Mouse (Mus musculus) embryonic facial prominence, embryonic 12.5 days (tissue): Measurements from ENCODE around the gene Mbnl2. TPM values are rescaled to one million over a fixed set of nuclear protein-coding genes. Genes with fewer than 3 reads are reported as not detected.

ENCODE experiments used
- ATAC-seq: fragments of 200-750 bp; cut with Nextera tagmentation; 2 replicates; pipeline ENCODE4 v1.8.0; 2017; ENCODE audit not compliant: insufficient number of reproducible peaks, insufficient read depth, low FRiP score, low TSS enrichment
- H3K27ac ChIP-seq: fragments of 300-500 bp; sonication (generic); 2 replicates; pipeline ENCODE4 v1.5.1; 2016; ENCODE audit warnings: mild to moderate bottlenecking
- H3K27me3 ChIP-seq: fragments of 300-500 bp; sonication (generic); 2 replicates; pipeline ENCODE4 v1.6.1; 2016; ENCODE audit warnings: mild to moderate bottlenecking, moderate library complexity
- H3K36me3 ChIP-seq: fragments of 300-500 bp; sonication (generic); 2 replicates; pipeline ENCODE4 v1.6.1; 2016; ENCODE audit warnings: mild to moderate bottlenecking
- H3K4me1 ChIP-seq: fragments of 300-500 bp; sonication (generic); 2 replicates; pipeline ENCODE4 v1.6.1; 2016
- H3K4me2 ChIP-seq: fragments of 300-500 bp; sonication (generic); replicated peaks from 2 replicates; pipeline ENCODE4 v1.6.1; 2016; ENCODE audit warnings: mild to moderate bottlenecking, moderate library complexity
- H3K4me3 ChIP-seq: fragments of 300-500 bp; sonication (generic); 2 replicates; pipeline ENCODE4 v1.5.1; 2016; ENCODE audit warnings: mild to moderate bottlenecking
- H3K9ac ChIP-seq: fragments of 300-500 bp; sonication (generic); 2 replicates; pipeline ENCODE4 v1.6.1; 2016; ENCODE audit warnings: mild to moderate bottlenecking, moderate library complexity
- H3K9me3 ChIP-seq: fragments of 300-500 bp; sonication (generic); 2 replicates; pipeline ENCODE4 v1.6.1; 2016; ENCODE audit warnings: mild to moderate bottlenecking, moderate library complexity
- WGBS: fragments of 180-500 bp; shearing (Covaris S2); methylation state at CpG from one replicate; pipeline ENCODE4 v1.1.7; 2016; 5-methylcytosine and 5-hydroxymethylcytosine counted together
- polyA plus RNA-seq: library from polyadenylated mRNA; unstranded; fragments of >200 nt; fragmentation: Nextera tagmentation; extraction: Ambion mirVana; gene quantifications from 2 replicates; pipeline ENCODE4 v1.2.1, GENCODE M21; 2016

Gene Mbnl2
- polyA plus RNA-seq, 1 experiment from 2014 or later: 93.2 TPM

DNA sequence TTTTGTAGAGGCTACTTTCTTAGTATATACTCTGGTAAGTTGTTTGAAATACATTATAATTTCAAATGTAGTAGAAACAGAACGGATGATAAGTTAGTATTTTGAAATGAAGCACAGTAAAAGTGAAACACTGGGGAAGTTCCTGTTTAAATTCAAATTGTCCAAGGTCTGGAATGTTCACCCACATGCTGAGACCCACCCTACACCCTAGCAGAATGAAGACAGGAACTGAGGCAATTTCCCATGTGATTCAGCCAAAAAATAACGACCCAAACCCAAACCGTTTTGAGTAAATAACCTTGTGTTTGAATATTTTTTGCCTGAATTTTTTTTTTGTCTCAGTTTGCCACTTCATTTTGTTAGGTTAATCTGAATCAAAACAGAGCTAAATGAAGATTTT, 119.4 kb downstream of the Mbnl2 start:
- Histone ChIP-seq H3K27me3 (no peaks in the 10 kb centered on the region), H3K4me3 (no peak overlapping the region), H3K27ac (no peak overlapping the region), H3K36me3 (peaks cover 49% of the 10 kb centered on the region), H3K9me3 (no peaks in the 10 kb centered on the region), H3K4me2 (no peak overlapping the region), H3K4me1 (no peaks in the 10 kb centered on the region; the same call in 1 of the 2 replicates), H3K9ac (no peak overlapping the region)
- no peak for ATAC-seq
- 78% methylated on average over 3 of the region's 3 CpGs for WGBS

DNA sequence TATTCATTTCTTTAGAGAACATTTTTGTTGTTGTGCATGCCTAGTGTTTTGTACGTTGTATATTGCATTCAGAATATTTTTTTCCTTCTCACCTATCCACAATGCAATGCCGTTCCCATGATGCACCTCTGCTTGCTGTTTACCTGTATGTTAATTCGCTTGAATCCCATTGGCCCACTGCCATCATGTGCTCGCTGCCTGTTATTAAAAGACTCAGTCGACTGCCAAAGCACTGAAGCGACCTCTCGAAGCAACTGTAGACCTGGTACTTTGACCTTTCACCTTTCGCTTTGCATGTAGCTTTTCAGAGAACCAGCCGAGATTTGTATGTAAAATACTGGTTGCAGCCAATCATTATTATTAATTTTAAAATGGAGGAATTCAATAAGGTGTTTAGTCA, 120.0 kb downstream of the Mbnl2 start:
- Histone ChIP-seq H3K27me3 (no peaks in the 10 kb centered on the region), H3K9me3 (no peaks in the 10 kb centered on the region), H3K4me2 (no peak overlapping the region), H3K36me3 (peaks cover 46% of the 10 kb centered on the region), H3K4me1 (no peaks in the 10 kb centered on the region; the same call in 1 of the 2 replicates), H3K4me3 (no peak overlapping the region), H3K27ac (no peak overlapping the region), H3K9ac (no peak overlapping the region)
- WGBS: 78% methylated on average over 9 of the region's 9 CpGs
- ATAC-seq: no peak

DNA sequence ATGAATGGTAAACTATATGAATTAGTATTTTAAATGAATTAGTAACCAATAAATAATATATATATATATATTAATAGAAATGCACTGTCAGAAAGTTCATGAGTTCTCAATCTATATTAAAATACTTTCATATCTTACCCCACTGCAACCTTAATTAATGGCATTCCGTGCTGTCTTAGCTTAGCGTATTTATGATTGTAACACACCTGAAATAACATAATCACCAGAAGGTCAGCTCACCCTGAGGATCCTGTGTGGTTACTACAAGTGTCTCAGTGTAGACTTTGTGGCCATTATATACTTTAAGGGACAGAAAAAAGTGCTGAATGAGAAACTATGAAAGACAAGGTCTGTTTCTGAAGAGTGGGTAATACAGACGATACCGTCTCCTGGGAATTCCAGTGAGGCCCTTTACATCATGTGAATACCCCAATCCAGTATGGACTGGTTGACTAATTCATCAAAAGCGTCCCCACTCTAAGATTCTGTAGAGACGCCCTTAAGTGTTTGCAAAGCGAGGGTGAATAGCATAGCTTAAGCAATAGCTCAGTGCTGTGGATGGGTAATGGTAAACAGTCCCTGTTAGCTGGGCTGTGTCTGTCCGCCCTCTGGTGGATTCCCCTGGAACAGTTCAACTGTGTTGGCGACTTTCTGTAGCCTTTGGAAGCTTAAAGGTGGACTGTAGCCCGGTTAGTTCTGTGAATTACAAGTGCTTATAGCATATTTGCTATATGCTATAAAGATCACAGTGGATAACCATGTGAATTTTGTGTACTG, 122.6 kb downstream of the Mbnl2 start:
- Histone ChIP-seq H3K4me1 (no peaks in the 10 kb centered on the region), H3K36me3 (peaks cover 41% of the 10 kb centered on the region), H3K27ac (no peak overlapping the region), H3K9me3 (no peaks in the 10 kb centered on the region), H3K27me3 (no peaks in the 10 kb centered on the region), H3K4me2 (no peak overlapping the region), H3K9ac (no peak overlapping the region), H3K4me3 (no peak overlapping the region)
- peak; percentile 75 for ATAC-seq
- 44% methylated on average over 10 of the region's 10 CpGs for WGBS

DNA sequence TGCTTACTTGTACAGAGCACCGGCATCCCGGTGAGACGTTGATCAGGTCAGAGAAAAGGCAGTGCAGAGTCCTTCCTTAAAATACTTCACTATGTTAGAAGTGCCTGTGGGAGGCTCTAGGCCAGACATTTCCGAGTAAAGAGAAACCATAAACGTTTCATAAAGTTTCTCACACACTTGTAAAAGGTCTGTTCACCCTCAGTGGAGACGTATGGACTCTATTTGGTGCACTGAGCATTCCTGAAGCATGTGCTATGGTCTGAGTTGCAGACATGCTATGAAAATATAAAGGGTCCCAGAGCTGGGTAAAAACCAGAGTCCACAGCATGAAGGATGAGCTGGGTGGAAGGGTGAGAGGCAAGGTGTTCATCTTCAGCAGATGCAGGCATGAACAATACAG, 124.1 kb downstream of the Mbnl2 start:
- ATAC-seq: no peak
- Histone ChIP-seq H3K27me3 (no peaks in the 10 kb centered on the region), H3K4me1 (no peaks in the 10 kb centered on the region), H3K9ac (no peak overlapping the region), H3K9me3 (no peaks in the 10 kb centered on the region), H3K36me3 (peaks cover 41% of the 10 kb centered on the region), H3K4me2 (no peak overlapping the region), H3K4me3 (no peak overlapping the region), H3K27ac (no peak overlapping the region)
- 83% methylated on average over 6 of the region's 6 CpGs for WGBS

DNA sequence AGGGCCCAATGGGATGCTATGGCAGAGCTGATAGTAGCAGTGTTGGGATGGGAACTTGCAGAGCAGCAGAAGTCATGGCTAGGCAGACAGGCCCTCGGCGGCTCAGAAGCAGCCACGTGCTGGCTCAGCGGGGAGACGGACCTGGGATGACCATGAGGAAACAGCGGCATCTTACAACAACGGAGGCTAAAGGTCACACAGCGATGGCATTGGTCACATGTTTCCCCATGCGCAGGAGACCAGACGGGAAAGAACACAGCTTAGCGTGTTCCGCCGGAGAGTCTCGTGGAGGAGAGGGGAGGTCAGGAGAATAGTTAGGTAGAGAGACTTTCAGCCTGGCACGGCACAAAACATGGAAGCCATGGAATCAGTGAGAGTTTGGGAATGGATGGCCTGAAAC, 125.7 kb downstream of the Mbnl2 start:
- Histone ChIP-seq H3K4me1 (no peaks in the 10 kb centered on the region), H3K9ac (no peak overlapping the region), H3K27me3 (no peaks in the 10 kb centered on the region), H3K9me3 (no peaks in the 10 kb centered on the region), H3K4me3 (no peak overlapping the region), H3K36me3 (peaks cover 50% of the 10 kb centered on the region), H3K27ac (no peak overlapping the region), H3K4me2 (no peak overlapping the region)
- WGBS: 86% methylated on average over 15 of the region's 15 CpGs
- no peak for ATAC-seq

DNA sequence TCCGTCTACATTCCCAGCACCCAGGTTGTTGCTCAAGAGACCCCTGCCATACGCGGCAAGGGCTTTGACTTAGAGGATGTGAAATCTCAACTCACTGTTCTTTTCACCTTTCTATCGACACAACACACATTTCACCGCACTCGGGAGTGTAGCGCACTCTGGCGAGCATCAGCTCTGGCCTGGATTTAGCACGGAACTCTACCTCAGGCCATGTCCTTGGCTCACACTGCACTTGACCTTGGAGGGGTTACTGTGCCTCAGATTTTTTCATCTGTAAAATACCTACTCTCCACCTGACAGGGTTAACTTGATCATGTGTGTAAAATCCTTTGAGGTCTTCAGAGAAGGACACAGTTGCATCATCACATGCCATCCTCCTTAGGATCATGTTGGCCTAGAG, 127.2 kb downstream of the Mbnl2 start:
- Histone ChIP-seq H3K36me3 (peaks cover 44% of the 10 kb centered on the region), H3K4me2 (no peak overlapping the region)
- WGBS: 95% methylated on average over 9 of the region's 9 CpGs

DNA sequence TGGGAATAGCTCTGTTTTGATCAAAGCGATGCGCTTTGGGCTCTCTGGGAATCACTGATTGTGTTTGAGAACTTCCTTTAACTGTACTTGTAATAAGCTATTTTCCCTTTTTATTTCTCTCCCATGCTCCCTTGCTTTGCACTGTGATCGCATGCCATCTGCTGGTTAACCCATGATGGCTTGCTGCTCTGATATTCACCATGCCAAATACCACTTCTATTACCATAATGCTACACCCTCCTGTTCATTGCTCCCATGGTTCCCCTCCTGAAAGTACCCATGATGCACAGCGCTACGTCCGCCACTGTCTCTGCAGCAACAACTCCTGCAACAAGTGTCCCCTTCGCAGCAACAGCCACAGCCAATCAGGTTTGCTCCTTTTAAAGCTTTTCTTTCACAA, 128.9 kb downstream of the Mbnl2 start:
- H3K27me3 ChIP-seq: no peaks in the 10 kb centered on the region
- ATAC-seq: no peak
- H3K4me1 ChIP-seq: no peaks in the 10 kb centered on the region
- WGBS: 93% methylated on average over 7 of the region's 7 CpGs
- H3K27ac ChIP-seq: no peak overlapping the region
- H3K9ac ChIP-seq: no peak overlapping the region
- no peak overlapping the region for H3K4me3 ChIP-seq
- H3K36me3 ChIP-seq: peaks cover 46% of the 10 kb centered on the region
- no peaks in the 10 kb centered on the region for H3K9me3 ChIP-seq
- H3K4me2 ChIP-seq: no peak overlapping the region

More for the DNA sequence above, 127.2 kb downstream of the Mbnl2 start:
- Histone ChIP-seq H3K4me3 (no peak overlapping the region), H3K4me1 (no peaks in the 10 kb centered on the region), H3K27ac (no peak overlapping the region), H3K9ac (no peak overlapping the region), H3K9me3 (no peaks in the 10 kb centered on the region), H3K27me3 (no peaks in the 10 kb centered on the region)
- ATAC-seq: no peak

DNA sequence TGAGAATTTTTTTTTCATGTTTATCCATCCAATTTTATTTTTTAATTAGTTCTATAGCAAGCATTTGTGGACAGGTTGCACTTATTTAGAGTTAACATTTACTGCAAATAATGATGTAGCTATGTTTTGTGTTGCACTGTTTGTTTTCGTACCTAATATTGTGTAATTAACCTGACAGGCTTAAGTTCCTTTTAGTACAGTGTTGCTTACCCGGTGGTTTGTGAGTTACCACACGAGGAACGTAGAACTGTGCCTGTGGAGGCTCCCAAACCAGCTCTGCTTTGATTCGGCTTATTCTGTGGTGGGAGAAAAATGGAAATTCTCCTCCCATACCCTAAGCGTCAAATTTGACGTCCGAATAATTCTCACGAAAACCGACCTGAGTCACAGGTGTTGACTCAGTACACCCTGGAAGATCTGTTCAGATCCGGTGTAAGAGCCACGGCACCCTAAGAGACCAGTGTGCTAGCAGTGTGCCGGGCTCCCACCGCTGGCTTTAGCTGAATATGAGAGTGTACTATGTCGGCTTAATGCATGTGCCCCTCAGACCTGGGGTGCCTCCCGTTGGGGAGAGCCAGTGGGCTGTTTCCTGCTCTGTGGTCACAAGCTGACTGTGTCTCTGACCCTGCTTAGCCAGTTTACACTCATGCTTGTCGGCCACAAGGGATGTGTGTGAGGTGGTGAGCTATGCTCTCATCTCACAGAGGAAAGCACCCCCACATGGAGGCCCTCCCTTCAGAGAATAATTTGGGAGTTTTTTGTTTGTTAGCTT, 129.5 kb downstream of the Mbnl2 start:
- H3K27ac ChIP-seq: no peak overlapping the region
- H3K36me3 ChIP-seq: peaks cover 47% of the 10 kb centered on the region
- no peak overlapping the region for H3K4me3 ChIP-seq
- no peaks in the 10 kb centered on the region for H3K9me3 ChIP-seq
- ATAC-seq: no peak
- H3K9ac ChIP-seq: no peak overlapping the region
- no peaks in the 10 kb centered on the region for H3K27me3 ChIP-seq
- H3K4me1 ChIP-seq: no peaks in the 10 kb centered on the region
- no peak overlapping the region for H3K4me2 ChIP-seq
- 87% methylated on average over 17 of the region's 17 CpGs for WGBS

DNA sequence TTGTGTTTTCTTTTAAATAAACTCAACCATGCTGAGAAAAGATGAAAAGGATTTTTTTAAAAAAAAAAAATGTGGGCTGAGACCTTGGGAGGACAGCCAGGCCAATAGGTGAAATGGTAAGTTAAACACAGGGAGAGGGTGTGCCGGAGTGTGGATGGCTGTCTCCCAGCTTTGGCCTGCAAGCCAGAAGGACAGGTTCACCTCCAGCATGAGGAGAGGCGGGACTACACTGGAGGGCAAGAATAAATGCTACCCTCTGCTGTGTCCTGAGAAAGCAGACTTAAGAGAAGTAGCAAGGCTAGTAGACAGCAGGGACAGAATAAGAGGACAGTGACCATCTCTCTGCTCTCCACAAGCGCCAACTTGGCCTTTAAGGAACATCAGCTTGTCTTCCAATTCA, 130.1 kb downstream of the Mbnl2 start:
- Histone ChIP-seq H3K27ac (no peak overlapping the region), H3K4me2 (no peak overlapping the region), H3K4me1 (no peaks in the 10 kb centered on the region), H3K9ac (no peak overlapping the region), H3K9me3 (no peaks in the 10 kb centered on the region), H3K27me3 (no peaks in the 10 kb centered on the region), H3K4me3 (no peak overlapping the region), H3K36me3 (peaks cover 50% of the 10 kb centered on the region)
- ATAC-seq: no peak
- WGBS: 90% methylated on average over 3 of the region's 3 CpGs

DNA sequence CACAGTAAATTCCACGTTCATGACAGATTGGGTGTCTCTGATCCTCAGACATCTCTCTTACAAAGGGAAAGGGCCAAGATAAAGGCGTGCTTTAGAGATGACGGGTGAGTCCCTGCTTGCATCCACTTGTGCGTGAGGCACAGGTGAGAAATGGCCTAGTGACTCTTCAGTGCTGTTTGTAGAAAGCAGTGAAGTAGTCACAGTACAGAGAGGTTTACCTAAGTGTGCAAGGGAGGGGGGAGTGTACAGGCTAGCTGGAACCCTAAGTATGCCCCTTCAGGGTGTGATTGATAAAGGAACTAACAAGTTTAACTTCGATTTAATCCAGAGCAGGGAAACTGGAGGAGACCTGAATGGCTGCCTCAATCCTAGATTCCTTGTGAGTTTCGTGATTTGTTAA, 130.8 kb downstream of the Mbnl2 start:
- WGBS: 87% methylated on average over 6 of the region's 6 CpGs
- peaks cover 51% of the 10 kb centered on the region for H3K36me3 ChIP-seq
- H3K4me3 ChIP-seq: no peak overlapping the region
- ATAC-seq: no peak
- no peaks in the 10 kb centered on the region for H3K9me3 ChIP-seq
- H3K27me3 ChIP-seq: no peaks in the 10 kb centered on the region
- H3K4me2 ChIP-seq: no peak overlapping the region
- no peak overlapping the region for H3K27ac ChIP-seq
- H3K9ac ChIP-seq: no peak overlapping the region
- no peaks in the 10 kb centered on the region for H3K4me1 ChIP-seq

DNA sequence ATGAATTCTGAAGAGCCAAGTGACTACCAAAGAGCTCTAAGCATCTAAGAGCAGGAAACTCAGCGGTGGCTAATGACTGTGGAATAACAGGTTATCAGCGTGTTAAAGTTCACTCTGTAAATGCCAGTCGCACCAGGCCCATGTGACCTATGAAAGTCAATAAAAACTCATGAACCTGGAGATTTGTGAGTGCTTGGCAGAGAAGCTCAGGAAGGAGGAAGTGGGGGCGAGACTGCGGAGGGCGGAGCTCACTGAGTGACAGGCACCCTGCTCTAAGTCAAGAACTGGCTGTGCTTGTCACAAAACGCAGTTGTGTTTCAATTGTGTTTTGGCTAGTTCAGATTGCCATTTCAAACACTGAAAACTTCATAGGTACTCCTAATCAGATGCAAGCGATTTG, 131.4 kb downstream of the Mbnl2 start:
- no peak for ATAC-seq
- WGBS: 82% methylated on average over 8 of the region's 8 CpGs
- no peak overlapping the region for H3K9ac ChIP-seq
- peaks cover 51% of the 10 kb centered on the region for H3K36me3 ChIP-seq
- H3K4me3 ChIP-seq: no peak overlapping the region
- no peaks in the 10 kb centered on the region for H3K9me3 ChIP-seq
- no peaks in the 10 kb centered on the region for H3K27me3 ChIP-seq
- no peak overlapping the region for H3K4me2 ChIP-seq
- H3K4me1 ChIP-seq: no peaks in the 10 kb centered on the region
- H3K27ac ChIP-seq: no peak overlapping the region

DNA sequence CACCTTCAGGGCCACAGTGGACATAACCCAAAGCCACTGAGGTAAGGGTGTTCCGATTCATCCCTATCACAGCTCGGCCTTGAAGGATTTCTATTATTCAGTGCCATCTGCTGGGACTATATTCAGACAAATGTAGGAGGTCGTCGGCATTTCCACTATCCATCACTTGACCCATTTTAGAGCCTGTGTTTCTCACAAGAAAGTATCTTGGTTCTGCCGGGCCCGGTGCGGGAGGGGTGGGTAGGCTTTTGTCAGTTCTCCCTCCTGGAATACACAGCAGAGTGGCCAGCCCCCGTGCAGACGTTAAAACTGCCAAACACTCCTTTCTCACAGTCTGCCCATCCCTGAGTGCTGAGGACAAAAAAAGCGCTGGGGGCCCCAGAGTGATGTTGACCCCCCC, 134.4 kb downstream of the Mbnl2 start:
- no peak overlapping the region for H3K4me2 ChIP-seq
- H3K9me3 ChIP-seq: no peaks in the 10 kb centered on the region
- no peak overlapping the region for H3K4me3 ChIP-seq
- no peak overlapping the region for H3K27ac ChIP-seq
- no peaks in the 10 kb centered on the region for H3K27me3 ChIP-seq
- H3K4me1 ChIP-seq: no peaks in the 10 kb centered on the region
- no peak overlapping the region for H3K9ac ChIP-seq
- WGBS: 91% methylated on average over 10 of the region's 10 CpGs
- H3K36me3 ChIP-seq: peaks cover 54% of the 10 kb centered on the region
- ATAC-seq: no peak
